Mouse (Mus musculus) naive thymus-derived CD4-positive, alpha-beta T cell, adult 5 months (primary cell): ENCODE results near the gene Ceacam11. TPM values are rescaled to one million over a fixed set of nuclear protein-coding genes. Genes with fewer than 3 reads are reported as not detected.

Source experiments
- polyA plus RNA-seq: library from polyadenylated mRNA; unstranded; fragments of 100-300 nt; shearing (Covaris generic); gene quantifications from one replicate; pipeline ENCODE4 v1.2.1, GENCODE M21; 2017

Gene Ceacam11
- polyA plus RNA-seq: not detected

GRCm38 (mm10) chr7:17971824-17972223 lies at the start of gene Ceacam11:
Gene Ceacam11 (plus strand): TSS chr7:17972124.

GRCm38 (mm10) chr7:18009589-18009988 lies 37.7 kb downstream of the Ceacam11 start, which contains the start of gene Ceacam13:
Gene Ceacam13 (plus strand): TSS chr7:18009889.

Other genes with a start within 250 kb of the Ceacam11 start
- gene Ceacam14, start 159.5 kb upstream of the Ceacam11 start, polyA plus RNA-seq: not detected
- not detected for gene Gm5155, start 100.4 kb upstream of the Ceacam11 start, polyA plus RNA-seq
- not detected for gene Ceacam13, start 37.8 kb downstream of the Ceacam11 start, polyA plus RNA-seq
- not detected for gene Ceacam12, start 93.8 kb downstream of the Ceacam11 start, polyA plus RNA-seq
- gene Igfl3, start 204.4 kb downstream of the Ceacam11 start, polyA plus RNA-seq: not detected